Mouse (Mus musculus) CH12.LX (cell line): ENCODE results near the gene Mex3d.

ENCODE experiments used
- CHD2 ChIP-seq: IDR thresholded peaks from 2 replicates; pipeline ENCODE4 v1.6.1; 2011; ENCODE audit warnings: low read length, improper control_type of control experiment
- ETS1 ChIP-seq: conservative IDR thresholded peaks from 2 replicates; pipeline ENCODE4 v1.6.1; 2012; ENCODE audit warnings: low read depth, mild to moderate bottlenecking, inconsistent platforms, low read length, improper control_type of control experiment, moderate library complexity
- MAX ChIP-seq: IDR thresholded peaks from 2 replicates; pipeline ENCODE4 v1.6.1; 2011; ENCODE audit warnings: low read length, improper control_type of control experiment
- POLR2AphosphoS2 ChIP-seq: IDR thresholded peaks from 2 replicates; pipeline ENCODE4 v1.6.1; 2011; ENCODE audit warnings: low read depth, low read length, improper control_type of control experiment

- TF ChIP-seq MAX (no peak), POLR2AphosphoS2 (no peak), CHD2 (no peak), ETS1 (no peak)
Observed at GRCm38 (mm10) chr10:80347514-80347967, 39.9 kb downstream of the Mex3d start.
